In genomic region chr2:157203026-157203425, GRCm38 (mm10) we compare ENCODE assay signal across 9 mouse cellular contexts. TPM values are rescaled to one million over a fixed set of nuclear protein-coding genes. Genes with fewer than 3 reads are reported as not detected.
DNase-seq lines count a peak whose midpoint lies in the region; ATAC-seq and TF ChIP-seq lines count a peak whose summit lies in the region.
"Had no signal": no experiment of that assay in that cellular context is flagged by ENCODE, and none has a peak within 500 bp of the region (broad histone marks: within the 10 kb centered on the region; RNA-seq: fewer than 3 reads in every experiment).

No protein-coding gene starts in this region.

- H3K4me3 ChIP-seq in kidney, embryonic 15.5 days (replicated peaks), result peak overlapping the region; percentile 77
- H3K4me3 ChIP-seq in forebrain, embryonic 14.5 days (ENCODE audit: low read depth, low read length), result 0 out of 2 replicates have a peak overlapping the region, but pooled peaks have one; percentile 75
- peak overlapping the region; percentile 68; the same call in 1 of the 2 replicates for H3K4me3 ChIP-seq in limb, embryonic 14.5 days (replicated peaks; ENCODE audit: low read length)
- no peak overlapping the region for H3K4me3 ChIP-seq in neural tube, embryonic 14.5 days (ENCODE audit: low read depth, low read length)

- peaks cover 3% of the 10 kb centered on the region; the same call in 1 of the 2 replicates for H3K9me3 ChIP-seq in kidney, embryonic 15.5 days (replicated peaks)
- no peaks in the 10 kb centered on the region; the same call in 1 of the 2 replicates for H3K9me3 ChIP-seq in forebrain, embryonic 14.5 days (replicated peaks; ENCODE audit: control insufficient read depth, low read length)
- peaks cover 6% of the 10 kb centered on the region; the same call in 1 of the 2 replicates for H3K9me3 ChIP-seq in limb, embryonic 14.5 days (ENCODE audit: control insufficient read depth, low read length)
- no peaks in the 10 kb centered on the region for H3K9me3 ChIP-seq in neural tube, embryonic 14.5 days (ENCODE audit: control insufficient read depth, low read length)

- peaks cover 17% of the 10 kb centered on the region for H3K4me1 ChIP-seq in kidney, embryonic 15.5 days
- no peaks in the 10 kb centered on the region; the same call in 1 of the 2 replicates for H3K4me1 ChIP-seq in forebrain, embryonic 14.5 days (ENCODE audit: control insufficient read depth, insufficient read depth, low read length)
- 0 out of 2 replicates have a peak, but pooled peaks cover 2% of the 10 kb centered on the region for H3K4me1 ChIP-seq in limb, embryonic 14.5 days (ENCODE audit: control insufficient read depth, insufficient read depth, low read length)
- peaks cover 2% of the 10 kb centered on the region; the same call in 1 of the 2 replicates for H3K4me1 ChIP-seq in neural tube, embryonic 14.5 days (ENCODE audit: control insufficient read depth, insufficient read depth, low read length)

- no peaks in the 10 kb centered on the region for H3K27me3 ChIP-seq in kidney, embryonic 15.5 days
- no peaks in the 10 kb centered on the region for H3K27me3 ChIP-seq in forebrain, embryonic 14.5 days (replicated peaks; ENCODE audit: control insufficient read depth, insufficient read depth, low read length)
- no peaks in the 10 kb centered on the region for H3K27me3 ChIP-seq in limb, embryonic 14.5 days (ENCODE audit: control insufficient read depth, insufficient read depth, low read length)
- no peaks in the 10 kb centered on the region for H3K27me3 ChIP-seq in neural tube, embryonic 14.5 days (ENCODE audit: control insufficient read depth, insufficient read depth, low read length)

- ATAC-seq in kidney, embryonic 15.5 days (replicated peaks; ENCODE audit: low FRiP score), result no peak
- ATAC-seq in forebrain, embryonic 14.5 days, result no peak
- ATAC-seq in limb, embryonic 14.5 days (ENCODE audit: low FRiP score, low read depth), result no peak
- ATAC-seq in neural tube, embryonic 14.5 days (ENCODE audit: low read depth), result no peak
- no peak for ATAC-seq in inflammation-experienced regulatory T-cells, adult 6 months
- no peak for ATAC-seq in erythroid progenitor cell, adult 5-6 weeks (replicated peaks; ENCODE audit: low FRiP score, poor library complexity, severe bottlenecking)

- no peak for TF ChIP-seq POLR2A in limb, embryonic 14.5 days (IDR thresholded peaks at IDR 0.05; ENCODE audit: borderline replicate concordance, extremely low read depth, insufficient read depth, insufficient read length)

- 0 out of 2 replicates have a peak overlapping the region, but pooled peaks have one; percentile 1 for H3K9ac ChIP-seq in kidney, embryonic 15.5 days
- H3K9ac ChIP-seq in forebrain, embryonic 14.5 days (ENCODE audit: low read length), result peak overlapping the region; percentile 98
- H3K9ac ChIP-seq in limb, embryonic 14.5 days (ENCODE audit: low read depth, low read length, severe bottlenecking), result no peak overlapping the region
- no peak overlapping the region for H3K9ac ChIP-seq in neural tube, embryonic 14.5 days (replicated peaks; ENCODE audit: low read depth, low read length)

- no peak overlapping the region for H3K27ac ChIP-seq in kidney, embryonic 15.5 days
- H3K27ac ChIP-seq in forebrain, embryonic 14.5 days (ENCODE audit: low read depth, low read length), result no peak overlapping the region
- no peak overlapping the region for H3K27ac ChIP-seq in limb, embryonic 14.5 days (replicated peaks; ENCODE audit: low read depth, low read length)
- H3K27ac ChIP-seq in neural tube, embryonic 14.5 days (ENCODE audit: low read depth, low read length), result no peak overlapping the region

- DNase-seq in kidney, postnatal 4 days, result no peak
- DNase-seq in forebrain, embryonic 14.5 days (ENCODE audit: low spot score), result no peak
- DNase-seq in limb, embryonic 14.5 days (ENCODE audit: low spot score), result no peak
- no peak for DNase-seq in right cerebral cortex, postnatal 10 days (ENCODE audit: low spot score in 2 of 2)
- DNase-seq: kidney, postnatal 25 days had no signal

- peaks cover 14% of the 10 kb centered on the region for H3K36me3 ChIP-seq in kidney, embryonic 15.5 days
- peaks cover 12% of the 10 kb centered on the region for H3K36me3 ChIP-seq in forebrain, embryonic 14.5 days (ENCODE audit: control insufficient read depth, insufficient read depth, low read length)
- H3K36me3 ChIP-seq in limb, embryonic 14.5 days (ENCODE audit: control insufficient read depth, insufficient read depth, low read length), result peaks cover 14% of the 10 kb centered on the region
- H3K36me3 ChIP-seq in neural tube, embryonic 14.5 days (ENCODE audit: control insufficient read depth, insufficient read depth, low read length), result no peaks in the 10 kb centered on the region

- H3K4me2 ChIP-seq in kidney, embryonic 15.5 days, result peak overlapping the region; percentile 87
- H3K4me2 ChIP-seq in forebrain, embryonic 14.5 days (ENCODE audit: low read length), result peak overlapping the region; percentile 82
- H3K4me2 ChIP-seq in limb, embryonic 14.5 days (replicated peaks; ENCODE audit: low read depth, low read length, severe bottlenecking), result peak overlapping the region; percentile 57
- peak overlapping the region; percentile 79 for H3K4me2 ChIP-seq in neural tube, embryonic 14.5 days (ENCODE audit: low read depth, low read length)

RNA-seq across cellular contexts. Expression of gene Rbl1, which starts 1.3 kb away (rescaled TPM):
- 26.8 and 26.9 TPM in 2 replicates for polyA plus RNA-seq in kidney, embryonic 15.5 days (2015; fragmentation: Nextera tagmentation; extraction: Ambion mirVana)
- 12.1 and 16.1 TPM in 2 replicates for polyA plus RNA-seq in forebrain, embryonic 14.5 days (2014; fragmentation: Nextera tagmentation; extraction: Ambion mirVana)
- 19.7 and 19.9 TPM in 2 replicates for polyA plus RNA-seq in limb, embryonic 14.5 days (2012; rRNA removed)
- 20.2 and 20.4 TPM in 2 replicates for polyA plus RNA-seq in limb, embryonic 14.5 days (2014; fragmentation: Nextera tagmentation; extraction: Ambion mirVana)
- 5.7 and 6.2 TPM in 2 replicates for polyA plus RNA-seq in neural tube, embryonic 14.5 days (2014; fragmentation: Nextera tagmentation; extraction: Ambion mirVana)
- polyA plus RNA-seq in inflammation-experienced regulatory T-cells, adult 6 months (2017; shearing (Covaris generic)), result 10 to 100 TPM; 18.6 to 30.7 (median 21.8) TPM
- 129 and 132 TPM in 2 replicates for total RNA-seq in erythroid progenitor cell, adult 5-6 weeks (2015; ENCODE audit: low replicate concordance)
- total RNA-seq in erythroid progenitor cell, adult 5-6 weeks (2017; ENCODE audit: low replicate concordance), result 160 and 169 TPM in 2 replicates

Comparison
In these comparisons a context has a peak if more than half of its experiments do, and no peak if none do; other contexts are left out.
1. H3K9ac ChIP-seq: peak in kidney, embryonic 15.5 days (single experiment) and forebrain, embryonic 14.5 days (single experiment); none in limb, embryonic 14.5 days (single experiment) and neural tube, embryonic 14.5 days (single experiment).
2. Peak in every context shown above with its lines, with median percentiles within 50 percentile points of each other: H3K4me2 ChIP-seq.